Mouse (Mus musculus) ES-Bruce4 (cell line): Measurements from ENCODE around the gene Ttc24.

Experiments
- CTCF ChIP-seq: IDR thresholded peaks from one replicate; pipeline ENCODE4 v1.8.1; 2011; ENCODE audit warnings: low read depth, low read length
- EP300 ChIP-seq: IDR thresholded peaks from 2 replicates; pipeline ENCODE4 v1.6.1; 2011; ENCODE audit warnings: low read depth, low read length; ENCODE audit not compliant: insufficient read depth
- POLR2A ChIP-seq: IDR thresholded peaks from one replicate; pipeline ENCODE4 v1.8.1; 2011; ENCODE audit warnings: low read length; ENCODE audit not compliant: insufficient read depth

DNA sequence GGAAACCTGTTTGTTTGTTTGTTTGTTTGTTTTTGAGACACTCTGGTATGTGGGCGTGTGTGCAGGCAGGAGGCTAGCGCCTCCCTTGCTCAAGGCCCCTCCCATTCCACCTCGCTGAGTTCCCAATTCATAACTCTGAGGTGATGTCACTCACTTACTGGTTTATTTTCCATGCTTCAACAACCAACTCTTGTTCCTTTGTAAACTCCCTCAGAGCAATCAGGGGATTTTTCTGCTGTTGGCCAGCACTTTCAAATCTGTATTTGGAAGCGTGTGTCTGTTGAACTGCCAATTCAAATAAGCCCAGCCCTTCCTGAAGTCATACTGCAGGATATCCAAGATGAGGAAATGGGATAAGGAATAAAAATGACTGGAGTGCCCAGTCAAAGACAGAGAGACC is 4.6 kb upstream of the Ttc24 start:
- TF ChIP-seq CTCF = no peak
- no peak for TF ChIP-seq POLR2A
- TF ChIP-seq EP300 = no peak
